ENCODE assay signal across 19 mouse cellular contexts in genomic region chr19:4475224-4475925, GRCm38 (mm10). TPM values are rescaled to one million over a fixed set of nuclear protein-coding genes. Genes with fewer than 3 reads are reported as not detected.
DNase-seq lines count a peak whose midpoint lies in the region; ATAC-seq lines count a peak whose summit lies in the region.
"Had no signal": no experiment of that assay in that cellular context is flagged by ENCODE, and none has a peak within 500 bp of the region (broad histone marks: within the 10 kb centered on the region; RNA-seq: fewer than 3 reads in every experiment).

No protein-coding gene starts in this region.

- no peak for ATAC-seq in neural tube, embryonic 15.5 days (ENCODE audit: low FRiP score)
- peak; percentile 63 for ATAC-seq in inflammation-experienced regulatory T-cells, adult 6 months

- H3K4me3 ChIP-seq in neural tube, embryonic 15.5 days (replicated peaks), result no peak overlapping the region

- H3K9ac ChIP-seq in neural tube, embryonic 15.5 days (replicated peaks), result no peak overlapping the region
- H3K9ac ChIP-seq: forebrain, embryonic 12.5 days; heart, embryonic 15.5 days; hindbrain, embryonic 12.5 days had no signal

- H3K4me1 ChIP-seq in neural tube, embryonic 15.5 days, result peaks cover 15% of the 10 kb centered on the region

- H3K9me3 ChIP-seq in neural tube, embryonic 15.5 days (replicated peaks), result no peaks in the 10 kb centered on the region
- H3K9me3 ChIP-seq: embryonic facial prominence, embryonic 13.5 days; forebrain, embryonic 12.5 days; heart, embryonic 15.5 days; hindbrain, embryonic 12.5 days; midbrain, embryonic 13.5 days had no signal

- H3K27ac ChIP-seq in neural tube, embryonic 15.5 days (replicated peaks), result no peak overlapping the region
- H3K27ac ChIP-seq: embryonic facial prominence, embryonic 13.5 days; forebrain, embryonic 12.5 days; heart, embryonic 15.5 days; hindbrain, embryonic 12.5 days; midbrain, embryonic 13.5 days had no signal

- peaks cover 33% of the 10 kb centered on the region for H3K27me3 ChIP-seq in neural tube, embryonic 15.5 days (replicated peaks)

- 77% methylated on average over 11 of the region's 11 CpGs for WGBS in neural tube, embryonic 15.5 days

- H3K4me2 ChIP-seq in neural tube, embryonic 15.5 days, result peak overlapping the region; percentile 97

- peak; percentile 40 for DNase-seq in cerebellum, adult 11 months
- DNase-seq in cerebellum, adult 8-10 months, result no peak
- no peak for DNase-seq in neural tube, embryonic 10.5 days (ENCODE audit: extremely low spot score, low spot score)
- peak; percentile 28 to 54 for DNase-seq in thymus, postnatal 36 days
- no peak for DNase-seq in layer of hippocampus, adult 8-10 months (ENCODE audit: low spot score in 2 of 2)
- DNase-seq in ovary, adult 18-20 months (ENCODE audit: low spot score), result no peak
- DNase-seq: kidney, adult 9 months had no signal

- H3K36me3 ChIP-seq in neural tube, embryonic 15.5 days, result no peaks in the 10 kb centered on the region
- H3K36me3 ChIP-seq: embryonic facial prominence, embryonic 13.5 days; forebrain, embryonic 12.5 days; G1E; heart, embryonic 15.5 days; hindbrain, embryonic 12.5 days; midbrain, embryonic 13.5 days had no signal

RNA-seq across cellular contexts. Expression of gene Syt12, which starts 1.9 kb away (rescaled TPM):
- 8.8 TPM in 2 replicates for polyA plus RNA-seq in neural tube, embryonic 15.5 days (2015; fragmentation: Nextera tagmentation; extraction: Ambion mirVana)
- polyA plus RNA-seq in inflammation-experienced regulatory T-cells, adult 6 months (2017; shearing (Covaris generic)), result under 1 TPM in 1 of 3 experiments, not detected in 2; 0.20 TPM
- total RNA-seq in layer of hippocampus, adult 8-10 months (2022), result 10 to 100 TPM; 29.2 to 31.3 (median 30.2) TPM
- total RNA-seq: granulocyte monocyte progenitor cell, adult 5-6 weeks had no signal
- polyA plus RNA-seq: G1E had no signal

RNA-seq across cellular contexts. Expression of gene 2010003K11Rik, which starts 23.0 kb away (rescaled TPM):
- 0.17 TPM in 1 of 2 replicates, not detected in the other for polyA plus RNA-seq in neural tube, embryonic 15.5 days (2015; fragmentation: Nextera tagmentation; extraction: Ambion mirVana)
- polyA plus RNA-seq in inflammation-experienced regulatory T-cells, adult 6 months (2017; shearing (Covaris generic)), result not detected
- not detected for total RNA-seq in layer of hippocampus, adult 8-10 months (2022)
- total RNA-seq: granulocyte monocyte progenitor cell, adult 5-6 weeks; left cerebral cortex, postnatal 25 days had no signal
- polyA plus RNA-seq: embryonic facial prominence, embryonic 13.5 days; forebrain, embryonic 12.5 days; G1E; heart, embryonic 15.5 days; hindbrain, embryonic 12.5 days; lung, embryonic 16.5 days; midbrain, embryonic 13.5 days; neural tube, embryonic 14.5 days had no signal

RNA-seq across cellular contexts. Expression of gene Pcx, which starts 34.9 kb away (rescaled TPM):
- 29.5 and 31.5 TPM in 2 replicates for polyA plus RNA-seq in neural tube, embryonic 15.5 days (2015; fragmentation: Nextera tagmentation; extraction: Ambion mirVana)
- polyA plus RNA-seq in inflammation-experienced regulatory T-cells, adult 6 months (2017; shearing (Covaris generic)), result 1 to 10 TPM in 1 of 3 experiments, under 1 TPM in 2; 0.67 to 1.3 (median 0.69) TPM
- 10 to 100 TPM; 64.5 to 72.7 (median 68.1) TPM for total RNA-seq in layer of hippocampus, adult 8-10 months (2022)

RNA-seq across cellular contexts. Expression of gene Rhod, which starts 36.1 kb away (rescaled TPM):
- 4.5 and 8.7 TPM in 2 replicates for polyA plus RNA-seq in neural tube, embryonic 15.5 days (2015; fragmentation: Nextera tagmentation; extraction: Ambion mirVana)
- polyA plus RNA-seq in inflammation-experienced regulatory T-cells, adult 6 months (2017; shearing (Covaris generic)), result 1 to 10 TPM in 2 of 3 experiments, under 1 TPM in 1; 0.75 to 2.5 (median 2.4) TPM
- total RNA-seq in layer of hippocampus, adult 8-10 months (2022), result 1 to 10 TPM in 1 of 4 experiments, under 1 TPM in 3; 0.74 to 1.1 (median 0.85) TPM

Comparison
In these comparisons a context has a peak if more than half of its experiments do, and no peak if none do; other contexts are left out.
1. DNase-seq: peak in cerebellum, adult 11 months (single experiment) and thymus, postnatal 36 days (2 of 2); none in cerebellum, adult 8-10 months (single experiment), neural tube, embryonic 10.5 days (single experiment), layer of hippocampus, adult 8-10 months (0 of 2) and ovary, adult 18-20 months (single experiment).
2. RNA of gene Pcx, which starts 34.9 kb away (polyA plus RNA-seq): 29.5 to 31.5 TPM in neural tube, embryonic 15.5 days; 0.67 to 1.3 TPM in inflammation-experienced regulatory T-cells, adult 6 months; every median in the first group is over 10 times any median in the second.